Mouse (Mus musculus) lung, postnatal 0 days (tissue): ENCODE measurements around the gene Cfap45. TPM values are rescaled to one million over a fixed set of nuclear protein-coding genes. Genes with fewer than 3 reads are reported as not detected.
A peak's percentile ranks its signal among the peaks of the same experiment; 100 is the strongest.

ENCODE experiments used
- ATAC-seq: fragments of 200-750 bp; cut with Nextera tagmentation; 2 replicates; pipeline ENCODE4 v1.8.0; 2017; ENCODE audit warnings: moderate library complexity
- DNase-seq: peaks from one replicate; pipeline ENCODE4 v3.0.0-alpha.2; 2016; ENCODE audit warnings: low spot score
- H3K27ac ChIP-seq: fragments of 300-500 bp; sonication (generic); 2 replicates; pipeline ENCODE4 v1.5.1; 2014; ENCODE audit warnings: antibody characterized with exemption, mild to moderate bottlenecking, low read length, mixed read lengths
- H3K27me3 ChIP-seq: fragments of 300-500 bp; sonication (generic); replicated peaks from 2 replicates; pipeline ENCODE4 v1.6.1; 2014; ENCODE audit warnings: low read length, mixed read lengths; ENCODE audit not compliant: insufficient read depth
- H3K36me3 ChIP-seq: fragments of 300-500 bp; sonication (generic); 2 replicates; pipeline ENCODE4 v1.6.1; 2014; ENCODE audit warnings: low read length, mixed read lengths; ENCODE audit not compliant: insufficient read depth
- H3K4me1 ChIP-seq: fragments of 300-500 bp; sonication (generic); 2 replicates; pipeline ENCODE4 v1.6.1; 2014; ENCODE audit warnings: antibody characterized with exemption, low read depth, low read length, mixed read lengths; ENCODE audit not compliant: insufficient read depth
- H3K4me2 ChIP-seq: fragments of 300-500 bp; sonication (generic); replicated peaks from 2 replicates; pipeline ENCODE4 v1.6.1; 2014; ENCODE audit warnings: low read depth, mild to moderate bottlenecking, low read length, moderate library complexity, mixed read lengths
- H3K4me3 ChIP-seq: fragments of 300-500 bp; sonication (generic); 2 replicates; pipeline ENCODE4 v1.5.1; 2014; ENCODE audit warnings: low read depth, low read length
- H3K9ac ChIP-seq: fragments of 300-500 bp; sonication (generic); replicated peaks from 2 replicates; pipeline ENCODE4 v1.6.1; 2014; ENCODE audit warnings: low read depth, mild to moderate bottlenecking
- H3K9me3 ChIP-seq: fragments of 300-500 bp; sonication (generic); 2 replicates; pipeline ENCODE4 v1.6.1; 2016; ENCODE audit warnings: low read length, mixed read lengths
- CTCF ChIP-seq: IDR thresholded peaks from 2 replicates; pipeline ENCODE4 v1.5.1; 2016; ENCODE audit warnings: antibody characterized with exemption, mild to moderate bottlenecking
- EP300 ChIP-seq: IDR thresholded peaks from 2 replicates; pipeline ENCODE4 v1.6.1; 2016; ENCODE audit warnings: antibody characterized with exemption, mild to moderate bottlenecking, control low read depth
- WGBS: fragments of 180-500 bp; shearing (Covaris S2); extraction: QIAGEN DNeasy Blood & Tissue Kit; methylation state at CpG from one replicate; pipeline ENCODE4 v1.1.7; 2014; 5-methylcytosine and 5-hydroxymethylcytosine counted together
- polyA plus RNA-seq: library from polyadenylated mRNA; unstranded; fragments of >200 nt; fragmentation: Nextera tagmentation; extraction: Ambion mirVana; gene quantifications from 2 replicates; pipeline ENCODE4 v1.2.1, GENCODE M21; 2015

Cfap45 gene
- polyA plus RNA-seq, 1 experiment from 2014 or later, result 12.2 TPM

- H3K27ac ChIP-seq, result no peak overlapping the region
- H3K4me3 ChIP-seq, result no peak overlapping the region
- no peak overlapping the region for H3K4me2 ChIP-seq
- DNase-seq, result no peak
- ATAC-seq, result no peak
- H3K9ac ChIP-seq, result no peak overlapping the region
- 66% methylated on average over 4 of the region's 4 CpGs for WGBS
- TF ChIP-seq EP300 (no peak), CTCF (no peak)
- H3K9me3 ChIP-seq, result no peaks in the 10 kb centered on the region
- peaks cover 9% of the 10 kb centered on the region; the same call in 1 of the 2 replicates for H3K4me1 ChIP-seq
- H3K36me3 ChIP-seq, result no peaks in the 10 kb centered on the region
- H3K27me3 ChIP-seq, result no peaks in the 10 kb centered on the region
Observed at GRCm38 (mm10) chr1:172546062-172546461, 25.5 kb downstream of the Cfap45 start.

GRCm38 (mm10) chr1:172548501-172548900, 27.9 kb downstream of the Cfap45 start:
- Histone ChIP-seq H3K4me1 (peaks cover 10% of the 10 kb centered on the region; the same call in 1 of the 2 replicates), H3K9me3 (no peaks in the 10 kb centered on the region), H3K36me3 (no peaks in the 10 kb centered on the region), H3K9ac (no peak overlapping the region), H3K27me3 (no peaks in the 10 kb centered on the region), H3K27ac (no peak overlapping the region), H3K4me2 (0 out of 2 replicates have a peak overlapping the region, but pooled peaks have one; percentile 8), H3K4me3 (no peak overlapping the region)
- no peak for TF ChIP-seq CTCF
- TF ChIP-seq EP300, result no peak
- ATAC-seq (no peak; the same call in 1 of the 2 replicates), DNase-seq (peak; percentile 58)
- WGBS, result 37% methylated on average over 7 of the region's 7 CpGs

GRCm38 (mm10) chr1:172549314-172549713, 28.7 kb downstream of the Cfap45 start:
- ATAC-seq (peak; percentile 15; the same call in 1 of the 2 replicates), DNase-seq (no peak)
- no peaks in the 10 kb centered on the region for H3K9me3 ChIP-seq
- no peak overlapping the region for H3K27ac ChIP-seq
- no peak for TF ChIP-seq CTCF
- no peak for TF ChIP-seq EP300
- H3K27me3 ChIP-seq, result no peaks in the 10 kb centered on the region
- H3K36me3 ChIP-seq, result no peaks in the 10 kb centered on the region
- H3K4me1 ChIP-seq, result peaks cover 10% of the 10 kb centered on the region; the same call in 1 of the 2 replicates
- WGBS, result 21% methylated on average over 2 of the region's 2 CpGs
- H3K4me3 ChIP-seq, result 0 out of 2 replicates have a peak overlapping the region, but pooled peaks have one; percentile 46
- H3K4me2 ChIP-seq, result peak overlapping the region; percentile 71
- no peak overlapping the region for H3K9ac ChIP-seq

GRCm38 (mm10) chr1:172549717-172550116, 29.1 kb downstream of the Cfap45 start:
- Histone ChIP-seq H3K9me3 (no peaks in the 10 kb centered on the region), H3K9ac (peak overlapping the region; percentile 30), H3K27ac (peak overlapping the region; percentile 78), H3K36me3 (no peaks in the 10 kb centered on the region), H3K4me2 (peak overlapping the region; percentile 71), H3K27me3 (no peaks in the 10 kb centered on the region), H3K4me1 (peaks cover 10% of the 10 kb centered on the region; the same call in 1 of the 2 replicates), H3K4me3 (peak overlapping the region; percentile 46)
- peak; percentile 58 for DNase-seq
- TF ChIP-seq EP300 (peak; percentile 86), CTCF (no peak)
- ATAC-seq, result peak; percentile 55
- WGBS, result 2% methylated on average over 8 of the region's 8 CpGs

GRCm38 (mm10) chr1:172550551-172550951, 29.9 kb downstream of the Cfap45 start:
- Histone ChIP-seq H3K4me2 (peak overlapping the region; percentile 71), H3K36me3 (no peaks in the 10 kb centered on the region), H3K4me3 (peak overlapping the region; percentile 46), H3K4me1 (peaks cover 10% of the 10 kb centered on the region; the same call in 1 of the 2 replicates), H3K27ac (peak overlapping the region; percentile 78), H3K27me3 (no peaks in the 10 kb centered on the region), H3K9me3 (no peaks in the 10 kb centered on the region), H3K9ac (peak overlapping the region; percentile 30; the same call in 1 of the 2 replicates)
- peak; percentile 32; the same call in 1 of the 2 replicates for TF ChIP-seq EP300
- TF ChIP-seq CTCF, result no peak
- 1% methylated on average over 8 of the region's 8 CpGs for WGBS
- DNase-seq (peak; percentile 95), ATAC-seq (peak; percentile 93)

GRCm38 (mm10) chr1:172551009-172551408, 30.4 kb downstream of the Cfap45 start:
- Histone ChIP-seq H3K4me3 (no peak overlapping the region; the same call in 1 of the 2 replicates), H3K27me3 (no peaks in the 10 kb centered on the region), H3K4me2 (peak overlapping the region; percentile 71), H3K27ac (peak overlapping the region; percentile 78), H3K4me1 (peaks cover 10% of the 10 kb centered on the region; the same call in 1 of the 2 replicates), H3K36me3 (no peaks in the 10 kb centered on the region), H3K9ac (no peak overlapping the region), H3K9me3 (no peaks in the 10 kb centered on the region)
- DNase-seq (no peak), ATAC-seq (no peak)
- 23% methylated on average over 7 of the region's 7 CpGs for WGBS
- no peak for TF ChIP-seq CTCF
- no peak for TF ChIP-seq EP300
